Mouse (Mus musculus) intestine, embryonic 15.5 days (tissue): ENCODE measurements at regions not wholly inside any gene's neighbourhood (a gene's known extent, or its start where the extent isn't known, plus 50 kb on each side); places are given as distances from the start of the nearest gene placed in this dataset.
A peak's percentile ranks its signal among the peaks of the same experiment; 100 is the strongest.

Source experiments
- ATAC-seq: fragments of 200-750 bp; cut with Nextera tagmentation; 2 replicates; pipeline ENCODE4 v1.8.0; 2017; ENCODE audit warnings: moderate TSS enrichment, moderate library complexity
- H3K27ac ChIP-seq: fragments of 300-500 bp; sonication (generic); 2 replicates; pipeline ENCODE4 v1.5.1; 2015; ENCODE audit warnings: mild to moderate bottlenecking, inconsistent platforms
- H3K27me3 ChIP-seq: fragments of 300-500 bp; sonication (generic); replicated peaks from 2 replicates; pipeline ENCODE4 v1.6.1; 2015; ENCODE audit warnings: inconsistent platforms
- H3K36me3 ChIP-seq: fragments of 300-500 bp; sonication (generic); 2 replicates; pipeline ENCODE4 v1.6.1; 2015; ENCODE audit warnings: inconsistent platforms
- H3K4me1 ChIP-seq: fragments of 300-500 bp; sonication (generic); replicated peaks from 2 replicates; pipeline ENCODE4 v1.6.1; 2015; ENCODE audit warnings: inconsistent platforms
- H3K4me2 ChIP-seq: fragments of 300-500 bp; sonication (generic); replicated peaks from 2 replicates; pipeline ENCODE4 v1.6.1; 2015; ENCODE audit warnings: mild to moderate bottlenecking, inconsistent platforms
- H3K4me3 ChIP-seq: fragments of 300-500 bp; sonication (generic); replicated peaks from 2 replicates; pipeline ENCODE4 v1.5.1; 2015; ENCODE audit warnings: inconsistent platforms
- H3K9ac ChIP-seq: fragments of 300-500 bp; sonication (generic); 2 replicates; pipeline ENCODE4 v1.6.1; 2015; ENCODE audit warnings: inconsistent platforms
- H3K9me3 ChIP-seq: fragments of 300-500 bp; sonication (generic); 2 replicates; pipeline ENCODE4 v1.6.1; 2016; ENCODE audit warnings: inconsistent platforms
- WGBS: fragments of 180-500 bp; shearing (Covaris S2); methylation state at CpG from one replicate; pipeline ENCODE4 v1.1.7; 2015; 5-methylcytosine and 5-hydroxymethylcytosine counted together

GRCm38 (mm10) chr16:46331336-46331735 is 167.0 kb downstream of the Nectin3 start:
- H3K4me1 ChIP-seq = no peaks in the 10 kb centered on the region
- H3K4me2 ChIP-seq = no peak overlapping the region
- no peaks in the 10 kb centered on the region for H3K9me3 ChIP-seq
- no peak overlapping the region for H3K9ac ChIP-seq
- H3K27me3 ChIP-seq = no peaks in the 10 kb centered on the region
- WGBS = 91% methylated on average over 6 of the region's 6 CpGs
- H3K4me3 ChIP-seq = no peak overlapping the region
- no peak overlapping the region for H3K27ac ChIP-seq
- no peaks in the 10 kb centered on the region for H3K36me3 ChIP-seq
- ATAC-seq = no peak

GRCm38 (mm10) chr16:46299079-46299721 is 144.3 kb upstream of the Gm4737 start:
- no peaks in the 10 kb centered on the region for H3K9me3 ChIP-seq
- H3K27ac ChIP-seq = no peak overlapping the region
- H3K4me1 ChIP-seq = no peaks in the 10 kb centered on the region
- no peak overlapping the region for H3K4me3 ChIP-seq
- no peak for ATAC-seq
- no peaks in the 10 kb centered on the region for H3K36me3 ChIP-seq
- WGBS = 76% methylated on average over 3 of the region's 3 CpGs
- no peaks in the 10 kb centered on the region for H3K27me3 ChIP-seq
- H3K4me2 ChIP-seq = no peak overlapping the region
- no peak overlapping the region for H3K9ac ChIP-seq

GRCm38 (mm10) chr16:46297192-46297591 is 142.3 kb upstream of the Gm4737 start:
- Histone ChIP-seq H3K27ac (no peak overlapping the region), H3K36me3 (no peaks in the 10 kb centered on the region), H3K4me1 (no peaks in the 10 kb centered on the region), H3K27me3 (no peaks in the 10 kb centered on the region), H3K9ac (no peak overlapping the region), H3K4me3 (no peak overlapping the region), H3K4me2 (no peak overlapping the region), H3K9me3 (no peaks in the 10 kb centered on the region)
- no peak for ATAC-seq
- 84% methylated on average over 2 of the region's 2 CpGs for WGBS

- Histone ChIP-seq H3K9me3 (no peaks in the 10 kb centered on the region), H3K4me3 (no peak overlapping the region), H3K4me2 (no peak overlapping the region), H3K9ac (no peak overlapping the region), H3K27ac (no peak overlapping the region), H3K36me3 (no peaks in the 10 kb centered on the region), H3K27me3 (no peaks in the 10 kb centered on the region), H3K4me1 (no peaks in the 10 kb centered on the region)
- WGBS = 71% methylated on average over 2 of the region's 2 CpGs
- no peak for ATAC-seq
These were observed 141.5 kb upstream of the Gm4737 start for GRCm38 (mm10) chr16:46296412-46296811.

- H3K4me3 ChIP-seq = no peak overlapping the region
- WGBS = 37% methylated on average over 1 of the region's 1 CpGs
- no peak for ATAC-seq
- H3K9me3 ChIP-seq = no peaks in the 10 kb centered on the region
- H3K4me2 ChIP-seq = no peak overlapping the region
- H3K27me3 ChIP-seq = no peaks in the 10 kb centered on the region
- no peaks in the 10 kb centered on the region for H3K4me1 ChIP-seq
- no peaks in the 10 kb centered on the region for H3K36me3 ChIP-seq
- H3K27ac ChIP-seq = no peak overlapping the region
- no peak overlapping the region for H3K9ac ChIP-seq
These were observed 139.0 kb upstream of the Gm4737 start for GRCm38 (mm10) chr16:46293831-46294230.

- ATAC-seq = no peak
- Histone ChIP-seq H3K36me3 (no peaks in the 10 kb centered on the region), H3K9ac (no peak overlapping the region), H3K4me1 (no peaks in the 10 kb centered on the region), H3K27me3 (no peaks in the 10 kb centered on the region), H3K9me3 (no peaks in the 10 kb centered on the region), H3K4me3 (no peak overlapping the region), H3K27ac (no peak overlapping the region), H3K4me2 (no peak overlapping the region)
- 84% methylated on average over 6 of the region's 6 CpGs for WGBS
These were observed 136.4 kb upstream of the Gm4737 start for GRCm38 (mm10) chr16:46291067-46291833.

GRCm38 (mm10) chr16:46290199-46290598 is 135.3 kb upstream of the Gm4737 start:
- no peak overlapping the region for H3K27ac ChIP-seq
- no peak overlapping the region for H3K4me2 ChIP-seq
- H3K9me3 ChIP-seq = no peaks in the 10 kb centered on the region
- no peak overlapping the region for H3K4me3 ChIP-seq
- no peaks in the 10 kb centered on the region for H3K36me3 ChIP-seq
- H3K27me3 ChIP-seq = no peaks in the 10 kb centered on the region
- H3K9ac ChIP-seq = no peak overlapping the region
- ATAC-seq = 0 out of 2 replicates have a peak, but pooled peaks have one; percentile 23
- no peaks in the 10 kb centered on the region for H3K4me1 ChIP-seq
- 50% methylated on average over 2 of the region's 2 CpGs for WGBS

GRCm38 (mm10) chr16:46267533-46267932 is 112.7 kb upstream of the Gm4737 start:
- no peak overlapping the region for H3K9ac ChIP-seq
- WGBS = 88% methylated on average over 2 of the region's 2 CpGs
- no peaks in the 10 kb centered on the region for H3K27me3 ChIP-seq
- H3K27ac ChIP-seq = no peak overlapping the region
- H3K4me1 ChIP-seq = no peaks in the 10 kb centered on the region
- no peaks in the 10 kb centered on the region for H3K36me3 ChIP-seq
- no peak overlapping the region for H3K4me2 ChIP-seq
- no peak for ATAC-seq
- H3K4me3 ChIP-seq = no peak overlapping the region
- H3K9me3 ChIP-seq = no peaks in the 10 kb centered on the region

- 72% methylated on average over 4 of the region's 4 CpGs for WGBS
- Histone ChIP-seq H3K36me3 (no peaks in the 10 kb centered on the region), H3K27me3 (no peaks in the 10 kb centered on the region), H3K9me3 (no peaks in the 10 kb centered on the region), H3K4me1 (no peaks in the 10 kb centered on the region), H3K9ac (no peak overlapping the region), H3K4me3 (no peak overlapping the region), H3K4me2 (no peak overlapping the region), H3K27ac (no peak overlapping the region)
- no peak for ATAC-seq
These were observed 96.8 kb upstream of the Gm4737 start for GRCm38 (mm10) chr16:46251639-46252038.

- Histone ChIP-seq H3K27me3 (no peaks in the 10 kb centered on the region), H3K9ac (no peak overlapping the region), H3K4me2 (no peak overlapping the region), H3K9me3 (no peaks in the 10 kb centered on the region), H3K4me1 (no peaks in the 10 kb centered on the region), H3K27ac (no peak overlapping the region), H3K36me3 (no peaks in the 10 kb centered on the region), H3K4me3 (no peak overlapping the region)
- 78% methylated on average over 3 of the region's 3 CpGs for WGBS
- ATAC-seq = no peak
These were observed 96.1 kb upstream of the Gm4737 start for GRCm38 (mm10) chr16:46250943-46251342.

- Histone ChIP-seq H3K27me3 (no peaks in the 10 kb centered on the region), H3K4me3 (no peak overlapping the region), H3K36me3 (no peaks in the 10 kb centered on the region), H3K9ac (no peak overlapping the region), H3K4me2 (no peak overlapping the region), H3K9me3 (no peaks in the 10 kb centered on the region), H3K27ac (no peak overlapping the region), H3K4me1 (no peaks in the 10 kb centered on the region)
- WGBS = 81% methylated on average over 5 of the region's 5 CpGs
- ATAC-seq = no peak
These were observed 90.7 kb upstream of the Gm4737 start for GRCm38 (mm10) chr16:46245598-46245997.

- H3K9me3 ChIP-seq = no peaks in the 10 kb centered on the region
- no peak overlapping the region for H3K27ac ChIP-seq
- WGBS = 85% methylated on average over 3 of the region's 3 CpGs
- no peak overlapping the region for H3K4me2 ChIP-seq
- H3K27me3 ChIP-seq = no peaks in the 10 kb centered on the region
- H3K9ac ChIP-seq = no peak overlapping the region
- no peak overlapping the region for H3K4me3 ChIP-seq
- H3K4me1 ChIP-seq = no peaks in the 10 kb centered on the region
- H3K36me3 ChIP-seq = no peaks in the 10 kb centered on the region
- ATAC-seq = no peak
These were observed 73.9 kb upstream of the Gm4737 start for GRCm38 (mm10) chr16:46228744-46229143.

- Histone ChIP-seq H3K9me3 (no peaks in the 10 kb centered on the region), H3K4me2 (no peak overlapping the region), H3K27ac (no peak overlapping the region), H3K4me3 (no peak overlapping the region), H3K9ac (no peak overlapping the region), H3K36me3 (no peaks in the 10 kb centered on the region), H3K4me1 (no peaks in the 10 kb centered on the region), H3K27me3 (no peaks in the 10 kb centered on the region)
- WGBS = 24% methylated on average over 1 of the region's 1 CpGs
- ATAC-seq = no peak
These were observed 68.3 kb upstream of the Gm4737 start for GRCm38 (mm10) chr16:46223084-46223600.
